In genomic region chr10:94480380-94481101, GRCm38 (mm10) we compare ENCODE assay signal across 8 mouse cellular contexts.
DNase-seq lines count a peak whose midpoint lies in the region; ATAC-seq and TF ChIP-seq lines count a peak whose summit lies in the region.

No protein-coding gene starts in this region.

- H3K36me3 ChIP-seq in kidney, adult 2 months (ENCODE audit: control insufficient read depth, insufficient read depth, low read length), result no peaks in the 10 kb centered on the region
- H3K36me3 ChIP-seq in kidney, embryonic 16.5 days (ENCODE audit: insufficient read depth, low read length), result no peaks in the 10 kb centered on the region
- H3K36me3 ChIP-seq in intestine, postnatal 0 days (ENCODE audit: control insufficient read depth, insufficient read depth), result no peaks in the 10 kb centered on the region
- no peaks in the 10 kb centered on the region for H3K36me3 ChIP-seq in forebrain, embryonic 16.5 days (ENCODE audit: control insufficient read depth, insufficient read depth)

- no peak overlapping the region for H3K9ac ChIP-seq in kidney, embryonic 16.5 days (replicated peaks; ENCODE audit: low read length)
- no peak overlapping the region for H3K9ac ChIP-seq in intestine, postnatal 0 days (ENCODE audit: low read depth, low read length)
- H3K9ac ChIP-seq in forebrain, embryonic 16.5 days (replicated peaks; ENCODE audit: low read depth, low read length), result no peak overlapping the region

- H3K27ac ChIP-seq in kidney, adult 2 months (ENCODE audit: insufficient read depth, low read depth, low read length), result peak overlapping the region; percentile 79
- H3K27ac ChIP-seq in kidney, embryonic 16.5 days (ENCODE audit: low read length), result no peak overlapping the region
- H3K27ac ChIP-seq in intestine, postnatal 0 days (ENCODE audit: low read depth, low read length), result no peak overlapping the region
- H3K27ac ChIP-seq in forebrain, embryonic 16.5 days (ENCODE audit: low read length), result no peak overlapping the region

- no peak for TF ChIP-seq CTCF in kidney, adult 2 months (conservative IDR thresholded peaks at IDR 0.05; ENCODE audit: insufficient read depth, insufficient read length, low read depth, low read length)
- no peak for TF ChIP-seq CTCF in intestine, postnatal 0 days (IDR thresholded peaks at IDR 0.05; ENCODE audit: low read depth)

- DNase-seq in kidney, adult 2 months, result peak; percentile 87
- DNase-seq in adrenal gland, adult 18-20 months (ENCODE audit: low spot score in 2 of 2), result peak; percentile 46 to 55
- peak; percentile 96 for DNase-seq in fat pad, adult 2 months (ENCODE audit: extremely low read depth, low read depth, low spot score)
- peak; percentile 58 to 79 for DNase-seq in kidney, postnatal 36 days
- DNase-seq in thymus, postnatal 4 days, result no peak

- no peaks in the 10 kb centered on the region for H3K4me1 ChIP-seq in kidney, adult 2 months (ENCODE audit: control insufficient read depth, insufficient read depth, low read length)
- no peaks in the 10 kb centered on the region for H3K4me1 ChIP-seq in kidney, embryonic 16.5 days (ENCODE audit: insufficient read depth, low read length)
- no peaks in the 10 kb centered on the region for H3K4me1 ChIP-seq in intestine, postnatal 0 days (replicated peaks; ENCODE audit: control insufficient read depth, insufficient read depth, low read length)
- no peaks in the 10 kb centered on the region for H3K4me1 ChIP-seq in forebrain, embryonic 16.5 days (replicated peaks; ENCODE audit: control insufficient read depth, insufficient read depth, low read length)

- H3K4me2 ChIP-seq in kidney, embryonic 16.5 days (replicated peaks; ENCODE audit: low read depth, low read length), result no peak overlapping the region
- no peak overlapping the region for H3K4me2 ChIP-seq in intestine, postnatal 0 days (replicated peaks; ENCODE audit: low read depth)
- no peak overlapping the region for H3K4me2 ChIP-seq in forebrain, embryonic 16.5 days (ENCODE audit: low read length)

- ATAC-seq in kidney, embryonic 16.5 days (ENCODE audit: low FRiP score, low TSS enrichment), result no peak
- ATAC-seq in intestine, postnatal 0 days, result no peak
- ATAC-seq in forebrain, embryonic 16.5 days, result no peak

- no peak overlapping the region for H3K4me3 ChIP-seq in kidney, adult 2 months (ENCODE audit: insufficient read depth, low read depth, low read length)
- H3K4me3 ChIP-seq in kidney, embryonic 16.5 days (ENCODE audit: low read length), result no peak overlapping the region
- H3K4me3 ChIP-seq in intestine, postnatal 0 days (ENCODE audit: low read depth, low read length), result no peak overlapping the region
- H3K4me3 ChIP-seq in forebrain, embryonic 16.5 days (replicated peaks; ENCODE audit: low read length), result no peak overlapping the region

- no peak for TF ChIP-seq POLR2A in kidney, adult 2 months (IDR thresholded peaks at IDR 0.05; ENCODE audit: low read depth, low read length)

- H3K27me3 ChIP-seq in kidney, adult 2 months (replicated peaks; ENCODE audit: control insufficient read depth, insufficient read depth, low read length), result no peaks in the 10 kb centered on the region
- H3K27me3 ChIP-seq in kidney, embryonic 16.5 days (ENCODE audit: insufficient read depth, low read length), result no peaks in the 10 kb centered on the region
- H3K27me3 ChIP-seq in intestine, postnatal 0 days (replicated peaks; ENCODE audit: control insufficient read depth, insufficient read depth, low read length), result no peaks in the 10 kb centered on the region
- H3K27me3 ChIP-seq in forebrain, embryonic 16.5 days (replicated peaks; ENCODE audit: control insufficient read depth, insufficient read depth, low read length), result no peaks in the 10 kb centered on the region

- peaks cover 8% of the 10 kb centered on the region for H3K9me3 ChIP-seq in kidney, embryonic 16.5 days (ENCODE audit: low read length)
- 0 out of 2 replicates have a peak, but pooled peaks cover 6% of the 10 kb centered on the region for H3K9me3 ChIP-seq in intestine, postnatal 0 days (ENCODE audit: control insufficient read depth)
- peaks cover 3% of the 10 kb centered on the region; the same call in 1 of the 2 replicates for H3K9me3 ChIP-seq in forebrain, embryonic 16.5 days (ENCODE audit: control insufficient read depth, low read length)

- WGBS in kidney, adult 2 months, result 73% methylated on average over 13 of the region's 13 CpGs
- WGBS in kidney, embryonic 16.5 days, result 87% methylated on average over 13 of the region's 13 CpGs
- WGBS in intestine, postnatal 0 days, result 75% methylated on average over 13 of the region's 13 CpGs
- 73% methylated on average over 13 of the region's 13 CpGs for WGBS in forebrain, embryonic 16.5 days
